ENCODE assay signal across 17 mouse cellular contexts in the genomic region with DNA sequence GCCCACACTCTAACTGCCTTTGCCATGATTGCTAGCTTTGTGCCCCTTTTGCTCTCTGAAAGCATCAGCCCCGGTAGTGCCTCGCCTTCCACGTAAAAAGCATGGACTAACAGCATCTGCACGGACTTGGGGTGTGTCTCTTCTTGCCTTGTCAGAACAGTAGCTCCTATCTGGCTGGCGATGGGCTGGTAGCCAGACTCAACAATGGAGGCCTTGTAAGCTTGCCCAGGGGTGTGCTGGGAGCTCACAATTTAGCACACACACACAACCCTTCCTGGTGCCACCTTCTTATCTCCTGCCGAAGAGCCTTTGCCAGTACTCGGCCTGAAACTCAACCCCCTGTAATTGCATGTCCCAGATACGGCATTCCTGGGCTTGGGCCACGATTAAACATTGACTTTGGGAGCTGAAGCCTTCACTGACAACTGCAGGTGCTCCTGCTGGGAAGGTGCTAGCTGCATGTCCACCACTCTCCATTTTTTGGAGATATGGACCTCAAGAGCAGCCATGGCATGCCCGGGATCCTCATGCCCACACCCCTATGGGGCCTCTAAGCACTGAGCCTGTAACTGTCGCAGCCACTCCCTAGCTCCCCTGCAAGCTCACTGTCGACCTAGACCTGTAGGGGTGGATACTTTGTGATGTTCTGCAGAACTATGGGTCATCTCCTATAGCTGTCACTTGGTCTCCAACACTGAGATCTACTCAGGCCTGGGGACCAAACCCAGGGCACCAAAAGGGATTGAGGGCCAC.
DNase-seq lines count a peak whose midpoint lies in the region; ATAC-seq and TF ChIP-seq lines count a peak whose summit lies in the region.
"Had no signal": no experiment of that assay in that cellular context is flagged by ENCODE, and none has a peak within 500 bp of the region (broad histone marks: within the 10 kb centered on the region; RNA-seq: fewer than 3 reads in every experiment).

No protein-coding gene starts in this region.

- peaks cover 6% of the 10 kb centered on the region; the same call in 1 of the 2 replicates for H3K9me3 ChIP-seq in embryonic facial prominence, embryonic 10.5 days

- no peak for ATAC-seq in monocyte, adult 5-6 weeks (replicated peaks; ENCODE audit: insufficient number of reproducible peaks, low FRiP score, low TSS enrichment, poor library complexity, severe bottlenecking)
- ATAC-seq: forebrain, postnatal 0 days; hindbrain, postnatal 0 days had no signal

- DNase-seq in layer of hippocampus, adult 2 months (ENCODE audit: low spot score in 2 of 2): no peak
- no peak for DNase-seq in layer of hippocampus, postnatal 10 days (ENCODE audit: low spot score in 2 of 2)
- peak; percentile 50 for DNase-seq in MN1 (ENCODE audit: low spot score)
- no peak for DNase-seq in embryonic facial prominence, embryonic 10.5 days (ENCODE audit: low spot score)
- DNase-seq in natural killer cell, adult 2 months (ENCODE audit: low spot score in 2 of 2): no peak
- DNase-seq: cerebellum, adult 9-10 months; forebrain, postnatal 0 days; heart, adult 2 months; layer of hippocampus, postnatal 36 days; midbrain, embryonic 14.5 days; right cerebral cortex, adult 18-20 months; spleen, adult 18-20 months; thymus, adult 2 months had no signal

- H3K27me3 ChIP-seq in embryonic facial prominence, embryonic 10.5 days (replicated peaks; ENCODE audit: low read depth, poor library complexity, severe bottlenecking): no peaks in the 10 kb centered on the region
- no peaks in the 10 kb centered on the region for H3K27me3 ChIP-seq in small intestine, adult 2 months (ENCODE audit: control insufficient read depth, insufficient read depth, low read length)

- 87% methylated on average over 12 of the region's 12 CpGs for WGBS in embryonic facial prominence, embryonic 10.5 days
- WGBS in small intestine, adult 2 months: 28% methylated on average over 12 of the region's 12 CpGs

- H3K4me1 ChIP-seq in embryonic facial prominence, embryonic 10.5 days: peaks cover 25% of the 10 kb centered on the region
- H3K4me1 ChIP-seq in small intestine, adult 2 months (ENCODE audit: control insufficient read depth, insufficient read depth, insufficient read length, low read length): peaks cover 34% of the 10 kb centered on the region

- no peak for TF ChIP-seq POLR2A in small intestine, adult 2 months (IDR thresholded peaks at IDR 0.05; ENCODE audit: low read depth, low read length)

- peak overlapping the region; percentile 23 for H3K27ac ChIP-seq in layer of hippocampus, adult 2 months
- 0 out of 2 replicates have a peak overlapping the region, but pooled peaks have one; percentile 15 for H3K27ac ChIP-seq in embryonic facial prominence, embryonic 10.5 days (replicated peaks)
- peak overlapping the region; percentile 68 for H3K27ac ChIP-seq in small intestine, adult 2 months (ENCODE audit: insufficient read depth, low read depth, low read length)
- H3K27ac ChIP-seq: heart, adult 2 months; hindbrain, postnatal 0 days; liver, embryonic 14.5 days had no signal

- no peak for TF ChIP-seq CTCF in layer of hippocampus, adult 2 months (conservative IDR thresholded peaks at IDR 0.05)
- 0 out of 2 replicates have a peak, but pooled peaks have one; percentile 5 for TF ChIP-seq CTCF in small intestine, adult 2 months (IDR thresholded peaks at IDR 0.05; ENCODE audit: extremely low read depth, insufficient read length, insufficient replicate concordance, low read depth, low read length)

- no peaks in the 10 kb centered on the region for H3K36me3 ChIP-seq in embryonic facial prominence, embryonic 10.5 days (replicated peaks)
- no peaks in the 10 kb centered on the region for H3K36me3 ChIP-seq in small intestine, adult 2 months (ENCODE audit: control insufficient read depth, insufficient read depth, low read length)

- no peak overlapping the region for H3K4me3 ChIP-seq in layer of hippocampus, adult 2 months
- H3K4me3 ChIP-seq in embryonic facial prominence, embryonic 10.5 days: no peak overlapping the region
- H3K4me3 ChIP-seq in small intestine, adult 2 months (ENCODE audit: low read depth, low read length): no peak overlapping the region
- H3K4me3 ChIP-seq: heart, adult 2 months had no signal

Comparison
In these comparisons a context has a peak if more than half of its experiments do, and no peak if none do; other contexts are left out.
1. H3K27ac ChIP-seq: peak in every context shown above with its lines; median percentile 68 in small intestine, adult 2 months; 23 in layer of hippocampus, adult 2 months; 15 in embryonic facial prominence, embryonic 10.5 days.